Mouse (Mus musculus): ENCODE measurements around the gene Ttf1.
"Not testable (repeated sequence)": the region's sequence is repeated elsewhere in the genome, so short reads cannot be mapped to it uniquely, and the experiment has no call there.

The Ttf1 gene

GRCm38 (mm10) chr2:29054991-29055390 is 5.1 kb upstream of the Ttf1 start, which contains the start of gene Cfap77:
Cfap77 (minus strand) TSS chr2:29055066.
- peak; percentile 71 for DNase-seq (ENCODE audit: inconsistent ontology term)

DNA sequence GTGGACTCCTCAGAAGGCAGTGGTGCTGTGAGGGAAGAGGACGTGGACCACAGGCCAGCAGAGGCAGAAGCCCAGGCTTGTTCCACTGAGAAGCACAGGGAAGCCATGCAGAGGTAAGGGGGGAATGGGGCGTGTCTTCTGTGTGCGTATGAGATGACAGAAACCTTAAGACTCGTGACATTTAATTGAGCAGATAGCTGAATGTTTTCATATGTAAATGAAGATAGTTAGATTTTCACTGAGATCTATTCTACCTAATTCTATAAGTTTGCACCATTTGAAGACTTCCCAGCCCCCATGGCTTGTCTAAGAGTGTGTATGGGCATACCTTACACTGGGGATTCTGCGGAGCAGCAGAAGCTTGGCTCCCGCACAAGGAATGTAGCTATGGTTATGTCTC is 5.7 kb downstream of the Ttf1 start:
- DNase-seq (ENCODE audit: inconsistent ontology term) = no peak

DNA sequence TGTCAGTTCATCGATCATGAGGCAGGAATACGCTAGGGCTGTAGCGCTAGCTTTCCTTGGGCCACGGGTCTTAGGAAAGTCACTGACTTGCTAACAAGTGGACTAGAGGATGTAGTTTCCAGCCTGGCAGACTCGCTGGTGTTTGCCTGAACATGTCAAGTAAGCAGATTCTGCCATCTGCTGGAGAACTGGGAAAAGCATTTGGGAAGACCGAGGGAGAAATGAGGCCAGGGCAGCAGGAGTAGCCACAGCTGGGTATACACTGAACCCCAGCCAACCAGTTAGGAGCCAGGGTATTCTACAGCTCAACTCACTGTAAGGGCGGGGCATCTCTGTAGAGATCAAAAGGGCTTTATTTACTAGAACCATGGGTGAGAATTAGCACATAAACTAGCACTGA is 6.3 kb downstream of the Ttf1 start:
- DNase-seq (ENCODE audit: inconsistent ontology term) = peak; percentile 35

- DNase-seq (ENCODE audit: inconsistent ontology term) = no peak
Observed at GRCm38 (mm10) chr2:29074676-29075075, 14.6 kb downstream of the Ttf1 start.

GRCm38 (mm10) chr2:29075331-29076070 is 15.4 kb downstream of the Ttf1 start:
- no peak for DNase-seq (ENCODE audit: inconsistent ontology term)

- DNase-seq (ENCODE audit: inconsistent ontology term) = no peak
Observed at GRCm38 (mm10) chr2:29076226-29076625, 16.2 kb downstream of the Ttf1 start.

GRCm38 (mm10) chr2:29081965-29082364 is 21.9 kb downstream of the Ttf1 start:
- no peak for DNase-seq (ENCODE audit: inconsistent ontology term)

GRCm38 (mm10) chr2:29086026-29086425 is 26.0 kb downstream of the Ttf1 start:
- DNase-seq (ENCODE audit: inconsistent ontology term) = no peak

DNA sequence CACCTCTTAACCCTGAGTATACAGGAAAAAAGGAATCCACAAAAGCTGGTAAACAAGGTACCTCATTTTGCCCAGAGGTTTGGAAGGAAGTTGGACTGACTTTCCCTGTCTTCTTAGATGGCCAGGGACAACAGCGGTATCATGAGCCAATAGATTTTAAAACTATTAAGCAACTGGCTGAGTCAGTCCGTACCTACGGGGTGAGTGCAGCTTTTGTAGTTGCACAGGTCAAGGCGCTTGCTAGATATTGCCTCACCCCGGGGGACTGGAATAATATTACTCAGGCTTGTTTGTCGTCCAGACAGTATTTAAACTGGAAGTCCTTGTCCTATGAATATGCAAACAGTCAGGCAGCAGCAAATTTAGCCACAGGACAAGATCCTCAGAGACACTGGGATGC is 29.2 kb downstream of the Ttf1 start:
- DNase-seq (ENCODE audit: inconsistent ontology term) = not testable (repeated sequence)

DNA sequence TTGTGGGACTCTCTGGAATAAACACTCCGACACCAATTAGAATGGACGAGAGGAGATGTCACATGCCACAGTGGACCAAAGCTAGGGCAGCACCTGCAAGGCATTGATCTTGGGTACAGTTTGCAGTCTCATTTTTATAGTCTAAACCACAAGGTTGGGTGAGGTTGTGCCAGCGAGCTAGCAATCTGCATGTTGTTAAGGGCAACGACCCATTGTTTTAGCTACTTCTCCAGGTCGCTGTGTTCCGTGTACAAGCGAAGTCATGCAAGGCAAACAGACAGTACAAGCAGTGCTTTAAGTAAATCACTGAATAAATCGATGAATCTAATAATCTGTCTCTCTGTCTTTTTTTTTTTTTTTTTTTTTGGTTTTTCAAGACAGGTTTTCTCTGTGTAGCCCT is 35.6 kb downstream of the Ttf1 start:
- DNase-seq (ENCODE audit: inconsistent ontology term) = no peak

DNA sequence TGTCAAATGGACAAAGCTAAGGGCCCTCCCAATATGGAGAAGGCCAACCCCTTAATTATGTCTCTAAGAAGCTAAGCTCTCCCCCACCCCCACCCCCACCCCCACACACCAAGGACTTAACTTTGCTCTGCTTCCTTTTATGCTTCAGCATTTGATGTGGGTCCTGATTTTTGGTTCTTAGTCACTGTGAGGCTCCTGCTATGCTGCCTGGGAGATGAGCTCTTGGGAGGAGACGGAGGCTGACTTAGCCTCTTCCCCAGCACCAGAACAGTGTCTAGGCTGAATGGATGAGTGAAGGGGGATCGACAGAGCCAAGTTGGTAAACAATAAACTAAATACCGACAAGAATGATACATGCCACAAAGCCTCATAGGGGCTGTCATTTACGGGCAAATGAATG is 36.7 kb downstream of the Ttf1 start:
- DNase-seq (ENCODE audit: inconsistent ontology term) = no peak

DNA sequence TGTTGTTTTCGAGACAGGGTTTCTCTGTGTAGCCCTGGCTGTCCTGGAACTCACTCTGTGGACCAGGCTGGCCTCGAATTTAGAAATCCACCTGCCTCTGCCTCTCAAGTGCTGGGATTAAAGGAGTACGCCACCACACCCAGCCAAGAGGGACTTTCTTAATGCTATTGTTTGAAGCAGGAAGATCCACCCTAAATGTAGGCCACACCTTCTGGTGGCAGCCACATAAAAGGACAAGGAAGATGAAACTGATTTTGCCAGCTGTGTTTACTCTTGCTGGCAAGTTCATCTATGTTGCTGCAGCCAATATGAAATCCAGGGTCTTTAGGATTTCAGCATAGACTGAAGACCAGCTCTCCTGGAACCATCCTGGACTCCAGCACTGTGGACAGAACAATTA is 37.4 kb downstream of the Ttf1 start:
- no peak for DNase-seq (ENCODE audit: inconsistent ontology term)

GRCm38 (mm10) chr2:29097955-29098354 is 37.9 kb downstream of the Ttf1 start:
- DNase-seq (ENCODE audit: inconsistent ontology term) = not testable (repeated sequence)

GRCm38 (mm10) chr2:29098786-29099185 is 38.7 kb downstream of the Ttf1 start:
- DNase-seq (ENCODE audit: inconsistent ontology term) = no peak

DNA sequence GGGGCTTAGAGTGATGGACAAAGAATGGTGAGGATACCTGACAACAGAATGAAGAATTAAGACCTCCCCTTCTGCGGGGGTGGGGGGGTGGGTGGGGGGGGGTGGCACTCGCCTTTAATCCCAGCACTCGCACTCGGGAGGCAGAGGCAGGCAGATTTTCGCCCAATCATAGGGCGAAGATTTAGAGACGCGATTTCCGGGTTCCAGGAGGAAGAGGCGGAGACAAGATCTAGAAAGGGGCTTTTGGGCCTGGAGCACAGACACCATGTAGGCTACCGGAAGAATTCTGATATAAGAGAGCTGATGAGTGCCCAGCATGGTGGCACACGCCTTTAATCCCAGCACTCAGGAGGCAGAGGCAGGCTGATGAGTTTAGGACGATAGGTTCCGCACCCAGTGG is 39.6 kb downstream of the Ttf1 start:
- DNase-seq (ENCODE audit: inconsistent ontology term) = no peak

- DNase-seq (ENCODE audit: inconsistent ontology term) = peak; percentile 23
Observed at GRCm38 (mm10) chr2:29100822-29101534, 40.9 kb downstream of the Ttf1 start.

- DNase-seq (ENCODE audit: inconsistent ontology term) = not testable (repeated sequence)
Observed at GRCm38 (mm10) chr2:29102416-29103377, 42.6 kb downstream of the Ttf1 start.

- DNase-seq (ENCODE audit: inconsistent ontology term) = no peak
Observed at GRCm38 (mm10) chr2:29120969-29121368, 60.9 kb downstream of the Ttf1 start.

GRCm38 (mm10) chr2:29122446-29122845 is 62.4 kb downstream of the Ttf1 start:
- no peak for DNase-seq (ENCODE audit: inconsistent ontology term)

- DNase-seq (ENCODE audit: inconsistent ontology term) = no peak
Observed at GRCm38 (mm10) chr2:29123907-29124569, 64.0 kb downstream of the Ttf1 start, which contains the start of gene Setx. Setx (plus strand) TSS chr2:29124181.

- DNase-seq (ENCODE audit: inconsistent ontology term) = no peak
Observed at GRCm38 (mm10) chr2:29124571-29124935, 64.5 kb downstream of the Ttf1 start.
